Mouse (Mus musculus) liver, adult 2 months (tissue): ENCODE results near the gene Sfmbt2.

ENCODE experiments used
- CTCF ChIP-seq: fragments of 200-500 bp; IDR thresholded peaks from 2 replicates; pipeline ENCODE4 v1.5.1; 2011; ENCODE audit warnings: low read depth, low read length, control low read depth
- POLR2A ChIP-seq: fragments of 200-500 bp; IDR thresholded peaks from 2 replicates; pipeline ENCODE4 v1.6.1; 2011; ENCODE audit warnings: low read length, control low read depth; ENCODE audit not compliant: insufficient read depth; ENCODE audit errors: extremely low read depth

GRCm38 (mm10) chr2:10352887-10353286, 17.4 kb upstream of the Sfmbt2 start:
- TF ChIP-seq POLR2A, result no peak
- TF ChIP-seq CTCF, result no peak
